Mouse (Mus musculus): ENCODE data around the gene 4931440F15Rik.

4931440F15Rik gene

DNA sequence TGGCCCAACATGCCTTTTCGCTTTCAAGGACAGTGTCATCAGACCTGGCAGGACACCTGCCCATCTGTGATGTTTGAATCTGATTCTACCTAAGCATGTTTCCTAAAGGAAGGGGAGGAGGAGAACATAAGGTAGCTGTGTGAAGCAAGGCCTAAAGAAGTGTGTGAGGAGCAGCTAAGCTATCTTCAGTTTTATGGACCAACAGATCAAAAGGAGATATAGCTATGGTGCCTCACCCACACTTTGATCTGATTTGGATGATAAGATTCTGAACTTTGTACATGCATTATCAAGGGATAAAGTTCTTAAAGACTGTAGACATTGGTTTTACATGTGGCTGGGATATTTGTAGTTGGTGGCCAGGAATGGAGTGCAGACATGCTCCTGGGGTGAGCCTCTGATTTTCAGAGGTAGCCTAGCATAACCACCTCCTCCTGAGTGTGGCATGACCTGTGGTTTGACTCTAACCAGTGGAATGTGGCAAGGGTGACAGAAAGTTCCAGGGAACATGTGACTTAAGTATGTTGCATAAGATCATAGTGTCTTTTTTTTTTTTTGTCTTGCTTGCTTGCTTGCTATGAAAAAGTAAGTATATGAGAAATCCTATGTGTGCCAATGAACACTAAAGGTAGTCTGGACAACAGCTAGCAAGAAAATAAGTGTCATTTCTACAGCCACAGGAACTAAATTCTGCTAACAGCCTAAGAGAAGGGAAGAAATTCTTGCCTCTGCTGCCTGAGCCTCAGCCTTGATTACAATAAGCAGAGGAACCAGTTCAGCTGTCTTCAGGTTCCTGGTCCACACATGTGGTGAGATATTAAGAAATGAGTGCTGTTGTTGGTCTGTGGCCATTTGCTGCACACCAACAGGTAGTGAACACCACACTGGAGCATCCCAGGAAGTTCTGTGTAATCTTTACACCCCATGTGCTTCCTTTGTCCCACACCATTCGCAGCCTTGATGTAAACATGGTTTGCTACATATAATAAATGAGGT is 23.7 kb downstream of the 4931440F15Rik start:
- DNase-seq = no peak

DNA sequence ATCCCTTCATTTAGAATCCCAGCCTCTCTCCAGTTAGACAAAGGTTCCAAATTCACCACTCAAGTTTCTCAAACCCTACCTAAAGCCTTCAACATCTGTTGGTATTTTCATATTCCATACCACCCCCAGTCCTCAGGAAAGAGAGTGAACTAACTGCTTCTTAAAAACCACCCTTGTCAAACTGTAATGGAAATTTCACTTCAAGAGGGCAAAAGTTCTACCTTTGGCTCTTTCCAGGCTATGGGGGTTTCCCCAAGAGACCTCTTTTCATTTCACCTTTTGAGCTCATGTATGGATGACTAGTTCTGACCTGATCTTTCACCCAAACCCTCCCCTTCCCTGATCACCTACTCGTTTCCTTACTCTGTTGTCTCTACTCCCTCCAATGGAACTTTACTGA is 25.6 kb downstream of the 4931440F15Rik start:
- no peak for DNase-seq

DNA sequence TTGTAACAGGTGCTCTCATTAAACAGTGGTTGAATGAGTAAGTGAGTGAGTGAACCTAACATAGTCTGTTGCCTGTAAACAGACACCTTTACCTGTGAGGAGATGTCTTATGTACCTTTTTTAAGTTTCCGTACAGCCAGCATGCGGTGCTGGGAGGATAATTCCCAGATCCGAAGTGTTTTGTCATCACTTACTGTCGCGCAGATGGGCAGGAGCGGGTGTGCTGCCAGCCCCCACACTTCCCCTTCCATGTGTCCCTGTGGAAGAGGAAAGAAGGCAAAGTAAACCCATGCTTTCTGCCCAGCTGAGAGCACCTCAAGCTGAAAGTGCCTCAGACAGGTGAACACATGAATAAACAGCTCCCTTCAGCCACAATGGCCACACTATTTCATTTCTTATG is 30.4 kb downstream of the 4931440F15Rik start:
- DNase-seq = no peak

DNA sequence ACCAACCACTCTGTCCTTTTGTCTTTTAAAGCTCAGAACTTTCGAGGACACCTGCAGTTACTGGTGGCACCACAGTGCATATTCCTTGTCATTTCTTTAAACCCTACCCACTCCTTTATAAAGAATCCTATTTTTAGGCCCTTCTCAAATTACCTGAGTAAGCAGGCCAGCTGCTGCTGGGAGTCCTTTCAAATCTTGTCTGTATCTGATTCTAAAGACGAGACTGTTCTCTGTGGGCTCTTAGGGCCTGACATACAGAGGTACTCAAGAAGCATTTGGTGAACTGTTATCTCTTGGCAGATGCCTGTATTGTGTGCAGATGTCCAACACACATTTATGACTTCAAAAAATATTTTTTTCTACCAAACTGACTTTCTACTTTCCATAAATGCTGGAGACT is 31.0 kb downstream of the 4931440F15Rik start:
- no peak for DNase-seq

GRCm38 (mm10) chr11:29790796-29791195 is 34.7 kb downstream of the 4931440F15Rik start:
- DNase-seq = no peak

DNA sequence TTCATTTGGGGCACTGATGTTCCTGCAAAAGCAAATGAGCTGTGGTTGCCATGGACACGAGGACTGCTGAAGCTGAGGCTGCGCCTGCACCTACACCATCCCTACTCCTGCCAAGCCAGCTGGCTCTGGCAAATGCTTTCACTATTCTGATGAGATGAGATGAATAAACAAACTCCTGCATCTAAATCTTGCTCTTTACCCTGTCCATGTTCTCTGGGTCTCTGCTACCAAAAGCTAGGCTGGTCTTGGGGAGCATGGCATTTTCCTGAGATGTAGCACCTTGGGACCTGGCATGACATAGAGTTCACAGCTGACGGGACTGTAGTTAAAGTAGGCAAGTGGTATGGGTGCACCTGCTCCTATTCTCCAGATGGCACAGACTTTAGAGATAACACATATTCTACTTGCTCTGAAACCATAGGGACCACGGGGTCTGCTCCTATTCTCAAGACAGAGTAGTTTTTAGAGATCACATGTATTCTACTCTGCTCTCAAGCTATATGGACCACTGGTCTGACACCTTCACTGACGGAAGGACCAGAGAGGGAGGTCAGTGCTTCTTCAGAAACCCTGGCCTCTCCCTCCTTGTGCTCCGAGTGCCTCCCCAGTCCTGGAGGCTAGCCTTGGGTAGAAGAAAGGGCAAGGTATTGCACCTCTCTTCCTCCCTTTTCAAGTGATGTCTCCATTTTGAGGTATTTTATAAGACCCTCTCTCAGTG is 36.4 kb downstream of the 4931440F15Rik start:
- DNase-seq = peak; percentile 69

GRCm38 (mm10) chr11:29788499-29788898 is 37.0 kb downstream of the 4931440F15Rik start:
- no peak for DNase-seq

- no peak for DNase-seq
Measured at GRCm38 (mm10) chr11:29787473-29787872, 38.0 kb downstream of the 4931440F15Rik start.

- DNase-seq = no peak
Measured at GRCm38 (mm10) chr11:29786583-29787219, 38.8 kb downstream of the 4931440F15Rik start.

GRCm38 (mm10) chr11:29779409-29780026 is 46.0 kb downstream of the 4931440F15Rik start:
- no peak for DNase-seq

GRCm38 (mm10) chr11:29778936-29779335 is 46.5 kb downstream of the 4931440F15Rik start:
- DNase-seq = no peak

DNA sequence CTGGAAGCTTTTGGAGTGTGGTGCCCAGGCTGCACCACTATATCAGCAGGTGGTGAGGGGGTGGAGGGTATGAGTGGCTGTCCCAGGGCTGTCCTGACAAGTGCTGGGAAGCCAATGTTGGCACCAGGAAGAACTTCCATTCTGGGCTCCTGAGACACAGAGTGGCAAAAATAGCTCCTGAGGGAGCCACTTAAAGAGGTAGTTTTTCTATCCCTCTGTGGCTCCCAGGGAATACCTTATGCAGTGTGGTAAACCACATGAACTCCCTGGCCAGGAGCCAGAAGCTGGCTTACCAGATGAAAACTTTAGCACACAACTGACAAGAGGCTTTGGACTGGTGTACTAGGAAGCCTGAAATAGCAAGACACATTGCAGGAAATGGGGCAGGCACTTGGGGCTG is 47.5 kb downstream of the 4931440F15Rik start:
- DNase-seq = peak; percentile 56

DNA sequence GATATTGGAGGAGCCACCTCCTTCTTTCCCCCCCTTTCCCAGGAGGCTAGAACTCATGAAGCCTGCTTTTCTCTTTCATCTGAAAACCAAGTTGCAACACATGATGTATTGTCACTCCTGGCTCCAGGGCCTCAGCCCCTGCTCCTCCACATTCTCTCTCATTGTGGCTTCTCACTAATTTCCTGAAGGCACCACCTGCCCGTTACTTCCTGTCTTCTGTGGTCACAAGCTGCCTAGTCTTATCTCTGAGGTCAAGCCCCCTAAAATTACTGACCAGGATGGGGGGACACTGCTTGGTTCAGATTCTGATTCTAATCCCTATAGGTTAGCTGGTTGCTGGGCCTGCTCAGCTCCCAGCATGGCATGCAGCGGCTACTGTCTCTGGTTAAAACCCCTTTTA is 50.7 kb downstream of the 4931440F15Rik start:
- no peak for DNase-seq

DNA sequence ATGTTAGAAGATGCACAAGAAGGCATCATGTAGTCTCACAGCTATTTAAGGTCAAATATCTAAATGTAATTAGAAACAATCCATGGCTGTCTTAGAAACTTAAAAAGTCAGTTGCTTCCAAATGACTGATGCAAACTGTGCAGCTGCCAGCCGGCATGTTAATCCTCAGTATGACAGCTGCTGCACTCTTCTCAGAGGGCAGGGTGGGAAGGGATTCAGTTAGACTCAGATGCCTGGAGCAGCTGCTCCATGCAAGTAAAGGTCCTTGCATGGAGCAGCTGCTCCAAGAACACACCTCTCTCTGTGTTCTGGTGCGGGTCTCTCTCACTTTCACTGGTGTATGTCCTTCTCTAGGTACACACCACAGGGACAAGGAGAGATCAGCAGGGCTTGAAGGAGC is 51.2 kb downstream of the 4931440F15Rik start:
- no peak for DNase-seq
